Mouse (Mus musculus): ENCODE measurements around the gene Ptprd.

The Ptprd gene

DNA sequence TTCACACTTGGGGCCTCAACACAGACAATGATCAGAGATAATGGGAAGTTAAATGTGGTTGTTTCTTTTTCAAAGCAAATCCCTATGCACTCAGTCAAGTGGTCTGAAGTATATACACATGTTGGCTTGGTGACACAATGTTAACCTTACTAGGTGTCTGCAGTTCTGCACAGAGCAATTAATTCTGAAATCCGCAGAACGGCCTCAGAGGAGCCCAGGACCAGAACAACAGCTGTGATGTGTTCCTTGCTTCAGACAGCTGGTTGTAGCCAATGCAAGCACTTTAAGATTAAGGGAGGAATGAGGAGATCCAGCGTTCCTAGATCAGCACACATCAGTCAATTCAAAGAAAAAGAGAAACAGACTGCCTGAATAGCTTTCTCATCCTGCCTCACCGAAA, 1891.9 kb downstream of the Ptprd start:
- no peak for DNase-seq (ENCODE audit: low spot score in 2 of 2)

DNA sequence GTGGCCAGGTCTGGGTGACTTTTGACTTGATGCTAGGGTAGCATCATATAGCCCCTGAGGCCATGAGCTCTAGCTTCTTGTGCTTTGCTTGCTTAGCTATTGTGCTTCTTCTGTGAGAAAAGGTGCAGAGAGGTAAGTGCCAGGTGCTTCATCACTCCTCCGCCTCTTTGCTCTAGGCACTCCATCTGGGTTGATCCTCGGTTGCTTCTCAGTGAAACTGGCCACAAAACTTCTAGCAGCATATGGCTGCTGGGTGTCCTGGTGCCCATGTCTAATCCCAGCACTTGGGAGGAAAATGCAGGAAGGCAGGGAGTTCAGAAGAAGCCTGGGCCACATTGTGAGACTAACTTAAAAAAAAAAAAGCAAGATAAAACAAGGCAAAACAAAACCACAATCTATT, 1895.8 kb downstream of the Ptprd start:
- DNase-seq (ENCODE audit: low spot score in 2 of 2) = no peak

DNA sequence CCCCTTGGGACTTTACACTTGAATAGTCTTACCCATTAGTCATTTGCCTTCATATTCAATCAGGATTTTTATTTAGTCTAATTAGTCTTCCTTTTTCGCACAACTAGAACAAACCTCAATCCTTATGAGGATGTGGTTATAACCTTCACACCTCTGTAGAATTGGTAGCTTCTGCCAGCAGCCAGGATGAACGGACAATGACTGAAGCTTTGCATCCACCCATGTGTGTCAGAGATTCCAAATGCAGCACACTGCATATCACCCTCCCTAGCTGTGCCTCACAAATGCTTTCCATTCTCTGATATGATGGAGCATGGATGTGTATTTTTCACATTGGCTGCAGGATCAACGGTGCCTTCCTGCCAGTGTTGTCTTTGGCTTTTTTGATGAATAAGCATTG, 1898.0 kb downstream of the Ptprd start:
- DNase-seq (ENCODE audit: low spot score in 2 of 2) = no peak

DNA sequence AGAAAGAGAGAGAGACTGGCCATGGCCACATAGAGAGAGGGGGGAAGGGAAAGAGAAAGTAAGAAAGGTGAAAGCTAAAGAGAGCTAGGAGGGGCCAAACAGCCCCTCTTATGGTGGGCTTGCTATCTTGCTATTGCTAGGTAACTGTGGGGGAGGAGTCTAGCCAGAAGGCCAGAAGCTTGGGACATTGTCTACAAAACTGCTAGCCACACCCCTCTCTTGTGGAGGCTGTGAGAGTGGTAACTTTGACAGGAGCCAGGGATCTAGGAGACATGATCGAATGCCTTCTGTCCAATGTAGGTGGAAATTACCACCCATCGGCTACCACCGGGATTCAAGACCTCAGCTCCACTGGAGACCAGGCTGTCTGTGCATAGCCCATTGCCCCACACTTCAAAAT, 1899.2 kb downstream of the Ptprd start:
- DNase-seq (ENCODE audit: low spot score in 2 of 2) = no peak

DNA sequence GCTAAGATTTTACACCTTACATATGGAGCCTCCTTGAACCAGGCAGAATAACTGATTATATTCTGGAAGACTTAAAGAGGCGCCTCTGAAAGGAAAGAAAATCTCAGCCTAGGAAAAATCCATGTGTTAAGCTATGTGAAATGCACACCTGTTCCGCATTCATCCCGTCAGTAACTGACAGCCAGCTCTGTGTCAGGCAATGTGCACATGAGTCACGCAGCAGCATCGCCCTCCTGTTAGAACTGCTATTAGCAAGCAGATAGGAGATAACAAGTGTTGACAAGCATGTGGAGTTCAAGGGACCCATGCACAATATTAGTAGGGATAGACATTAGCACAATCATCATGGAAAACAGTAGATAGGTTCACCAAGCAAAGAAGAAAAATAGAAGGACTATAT, 1905.8 kb downstream of the Ptprd start:
- no peak for DNase-seq (ENCODE audit: low spot score in 2 of 2)

DNA sequence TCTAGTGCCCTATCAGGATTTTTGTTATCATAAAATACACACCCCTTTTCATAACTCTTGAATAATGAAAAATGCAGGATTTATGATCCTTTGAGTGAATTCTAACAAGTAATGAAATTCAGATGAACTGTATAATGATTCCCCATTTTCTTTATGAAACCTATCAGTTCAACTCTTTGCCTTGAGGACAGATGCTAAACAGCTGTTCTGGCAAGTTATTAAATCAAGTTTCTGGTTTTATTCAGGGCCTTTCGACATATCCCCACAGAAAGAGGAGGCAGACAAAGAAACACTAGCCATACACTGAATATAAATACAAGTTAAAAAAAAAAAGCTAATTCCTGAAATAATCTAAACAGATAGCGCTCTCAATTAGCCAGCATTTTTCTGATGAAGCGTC, 1914.4 kb downstream of the Ptprd start:
- DNase-seq (ENCODE audit: low spot score in 2 of 2) = no peak

DNA sequence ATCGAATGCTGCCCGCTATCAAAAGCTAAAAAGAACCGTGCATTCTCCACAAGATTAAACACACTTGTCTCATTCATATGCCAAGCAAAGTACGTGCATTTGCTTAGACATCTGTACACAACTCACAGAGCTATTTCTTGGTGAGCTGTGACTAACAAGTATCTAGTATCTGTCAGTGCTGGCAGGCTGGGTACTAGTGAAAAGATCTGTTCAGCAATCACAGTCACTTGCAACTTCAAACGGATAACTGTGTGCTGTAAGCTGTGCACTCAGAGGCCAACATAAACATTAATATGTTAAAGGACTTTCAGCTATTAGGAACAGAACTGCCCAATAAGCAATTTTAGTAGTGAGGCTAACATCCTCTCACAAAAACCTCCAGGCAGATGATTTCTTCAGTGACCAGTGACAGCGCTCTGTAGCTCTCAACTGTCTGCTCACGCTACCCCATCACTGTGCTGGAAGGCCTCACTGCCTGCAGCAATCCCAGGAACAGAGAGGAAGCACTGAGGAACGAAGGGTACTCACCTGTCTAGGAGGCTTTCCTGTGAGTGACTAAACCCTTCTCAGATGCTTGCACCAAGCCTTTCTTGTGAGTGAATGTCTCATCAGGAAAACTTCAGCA, 1918.9 kb downstream of the Ptprd start:
- DNase-seq (ENCODE audit: low spot score in 2 of 2) = no peak

DNA sequence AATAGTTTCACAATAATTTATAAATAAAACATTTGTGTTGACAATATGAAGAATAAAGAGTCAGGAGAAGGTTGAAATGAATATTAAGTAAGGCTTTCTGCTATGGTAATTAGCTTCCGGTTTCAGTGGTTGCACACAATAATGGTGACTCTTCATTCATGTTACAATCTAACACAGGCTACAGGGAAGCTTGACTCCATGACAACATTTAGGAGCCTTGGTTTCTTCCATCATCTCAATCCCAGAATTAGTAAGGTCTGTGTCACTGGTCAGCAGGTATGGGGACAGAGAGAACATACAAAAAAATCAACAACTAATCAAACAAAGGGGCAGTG, 1921.3 kb downstream of the Ptprd start:
- DNase-seq (ENCODE audit: low spot score in 2 of 2) = no peak

DNA sequence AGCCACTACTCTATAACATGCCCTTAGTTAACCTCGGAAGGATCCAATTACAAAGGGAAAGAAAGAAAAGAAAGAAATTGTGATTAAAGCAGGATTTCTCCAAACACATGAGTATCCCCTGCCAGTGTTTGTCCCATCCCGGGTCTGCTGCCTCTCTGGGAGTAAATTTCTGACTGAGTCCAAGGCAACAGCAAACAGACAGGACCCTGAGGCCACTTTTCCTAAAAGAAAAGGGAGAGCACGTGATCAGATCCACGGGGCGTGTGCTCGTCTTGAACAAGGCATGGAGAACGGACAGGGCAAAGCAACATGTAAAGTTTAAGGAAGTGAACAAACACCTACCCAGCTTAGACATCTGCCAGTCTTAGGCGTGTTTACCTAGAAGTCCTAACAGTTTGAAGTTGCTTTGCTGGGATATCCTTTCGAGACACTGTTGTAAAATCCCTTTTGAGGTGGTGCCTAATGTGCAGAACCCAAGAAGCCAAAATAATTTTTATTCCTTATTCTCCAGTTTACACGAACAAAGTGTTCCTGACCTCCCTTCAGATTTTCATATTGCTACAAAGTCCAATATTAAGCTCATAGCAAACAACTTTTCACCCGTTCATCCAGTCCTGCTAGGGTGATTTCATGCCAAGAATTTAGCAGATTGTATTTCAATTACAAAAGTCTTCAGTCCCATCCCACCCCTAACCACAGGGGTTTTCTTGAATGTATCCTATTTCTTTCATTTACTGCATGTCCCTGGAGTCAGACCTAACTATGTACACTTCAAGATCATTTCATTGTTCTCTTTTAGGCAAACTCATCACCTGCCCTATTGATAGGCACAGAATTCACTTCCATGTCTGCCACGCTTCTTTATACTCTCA, 1921.9 kb downstream of the Ptprd start:
- no peak for DNase-seq (ENCODE audit: low spot score in 2 of 2)

DNA sequence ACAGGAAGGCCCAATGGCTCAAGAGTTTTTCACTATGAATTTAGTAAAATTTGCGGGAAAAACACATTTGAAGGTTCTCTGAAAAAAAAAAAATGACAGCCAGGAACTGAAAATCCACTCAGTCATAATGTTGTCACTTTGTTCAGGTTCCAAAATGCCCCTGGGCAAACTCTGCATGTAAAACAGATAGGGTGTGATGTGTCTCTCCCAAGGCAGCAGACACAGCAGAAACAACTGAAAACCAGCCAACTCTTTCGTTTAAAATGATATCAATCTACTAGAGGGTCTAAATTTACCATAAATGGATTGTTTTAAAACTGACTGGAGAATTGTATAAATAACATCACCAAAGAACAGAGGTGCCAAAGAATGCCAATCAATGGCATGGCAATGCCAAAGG, 1925.7 kb downstream of the Ptprd start:
- no peak for DNase-seq (ENCODE audit: low spot score in 2 of 2)

DNA sequence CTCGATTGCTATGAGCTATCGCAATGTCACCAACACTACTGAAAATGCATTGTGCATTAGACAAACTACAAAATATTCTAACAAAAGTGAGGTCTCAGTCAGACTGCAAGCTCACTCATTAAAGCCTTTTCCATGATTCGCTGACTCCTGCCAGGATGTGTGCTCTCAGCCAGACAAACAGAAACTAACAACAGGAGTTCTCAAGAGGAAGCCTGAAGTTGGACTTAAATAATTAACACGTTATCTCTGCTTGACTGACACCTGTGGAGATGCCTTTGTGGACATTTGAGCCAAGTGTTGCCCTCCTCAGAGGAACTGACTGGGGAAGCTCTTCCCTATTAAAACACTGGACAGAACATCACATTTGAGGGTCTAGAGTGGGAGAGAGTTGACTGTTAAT, 1928.9 kb downstream of the Ptprd start:
- no peak for DNase-seq (ENCODE audit: low spot score in 2 of 2)

DNA sequence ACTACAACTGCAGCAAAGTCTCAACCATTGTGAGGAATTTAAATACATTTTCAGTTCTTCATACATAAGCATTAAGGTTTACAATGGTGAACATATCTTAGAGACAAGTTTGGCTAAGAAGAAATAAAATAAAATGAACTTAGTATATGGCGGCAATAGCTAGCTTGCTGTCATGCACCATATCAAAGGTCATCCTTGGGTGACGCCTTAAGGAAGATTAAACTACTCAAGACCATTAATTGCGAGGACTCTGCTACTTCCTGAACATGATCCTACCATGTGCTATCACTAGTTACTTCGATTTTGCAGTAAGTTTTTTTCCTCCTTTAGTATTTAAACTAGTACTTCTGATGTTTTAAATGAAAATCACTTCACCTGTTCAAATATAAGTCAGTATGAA, 1949.0 kb downstream of the Ptprd start:
- no peak for DNase-seq (ENCODE audit: low spot score in 2 of 2)

DNA sequence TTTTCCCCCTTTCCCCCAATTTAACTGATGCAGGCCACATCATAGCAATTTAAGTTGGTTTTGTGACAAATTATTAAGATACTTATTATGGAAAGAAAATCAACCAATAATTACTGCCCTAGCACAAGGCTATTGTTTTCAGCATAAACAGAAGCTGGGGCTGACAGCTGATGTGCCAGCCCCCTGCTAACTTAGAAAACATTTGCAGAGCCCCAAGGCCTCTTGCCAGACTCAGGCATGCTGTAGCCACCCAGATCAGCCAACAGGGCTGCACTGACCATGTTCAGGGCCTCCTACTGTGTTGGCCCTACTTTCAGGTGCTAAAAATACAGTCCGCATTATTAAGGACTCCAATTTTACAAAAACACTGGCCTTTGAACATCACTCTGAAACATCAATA, 1951.1 kb downstream of the Ptprd start:
- DNase-seq (ENCODE audit: low spot score in 2 of 2) = no peak

DNA sequence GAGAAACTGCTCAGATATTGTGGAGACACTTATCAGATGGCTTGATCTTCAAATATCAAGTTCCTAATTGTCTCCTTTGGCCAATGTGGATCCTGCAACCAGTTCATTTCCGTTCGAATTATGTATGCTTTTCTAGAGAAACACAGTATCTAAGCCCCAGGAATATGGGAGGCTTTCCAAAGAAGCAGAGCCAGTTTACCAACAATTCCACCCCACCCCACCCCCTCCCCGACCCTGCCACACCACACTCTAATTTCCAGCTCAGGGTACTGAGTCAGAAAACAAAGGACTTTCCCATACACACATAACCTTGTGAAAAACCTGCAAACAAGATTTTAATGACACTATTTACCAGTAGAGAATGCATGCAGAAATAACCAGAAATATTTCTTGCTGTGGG, 1951.5 kb downstream of the Ptprd start:
- DNase-seq (ENCODE audit: low spot score in 2 of 2) = no peak

DNA sequence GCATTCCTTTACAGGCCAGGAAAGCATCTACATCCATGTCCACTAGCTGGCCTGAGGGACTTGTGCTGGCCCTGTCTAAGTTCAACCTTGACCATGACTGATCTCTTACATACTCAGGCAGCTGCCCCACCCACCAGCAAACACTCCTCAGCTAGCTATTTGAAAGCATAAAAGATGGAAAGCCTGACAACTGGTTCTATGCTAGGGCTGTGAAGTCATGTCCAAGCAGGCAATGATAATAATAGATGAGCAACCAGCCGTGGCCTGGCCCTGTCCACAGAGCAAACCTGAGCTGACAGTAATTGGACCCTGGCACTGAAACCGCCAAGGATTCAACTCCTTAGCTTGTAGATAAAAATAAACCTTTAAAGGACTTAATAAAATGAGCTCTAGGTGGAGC, 1952.1 kb downstream of the Ptprd start:
- DNase-seq (ENCODE audit: low spot score in 2 of 2) = no peak

DNA sequence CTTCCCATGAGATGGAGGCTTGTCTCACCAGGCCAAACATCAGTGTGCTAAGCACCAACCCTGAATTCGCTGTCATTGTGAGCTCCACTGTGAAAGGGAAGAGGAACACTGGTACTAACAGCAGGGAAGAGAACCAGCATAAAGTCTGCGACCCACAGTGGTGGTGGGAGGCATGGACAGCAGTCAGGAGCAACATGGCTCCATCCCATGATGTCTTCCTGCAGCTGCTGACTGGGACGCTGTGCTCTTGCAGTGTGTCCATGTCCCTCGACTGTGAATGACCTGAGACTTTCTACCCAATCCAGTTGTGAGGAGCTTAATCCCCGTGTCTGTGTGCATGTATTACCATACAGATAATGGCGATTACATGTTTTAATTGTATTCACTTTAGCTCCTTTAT, 1967.4 kb downstream of the Ptprd start:
- no peak for DNase-seq (ENCODE audit: low spot score in 2 of 2)

DNA sequence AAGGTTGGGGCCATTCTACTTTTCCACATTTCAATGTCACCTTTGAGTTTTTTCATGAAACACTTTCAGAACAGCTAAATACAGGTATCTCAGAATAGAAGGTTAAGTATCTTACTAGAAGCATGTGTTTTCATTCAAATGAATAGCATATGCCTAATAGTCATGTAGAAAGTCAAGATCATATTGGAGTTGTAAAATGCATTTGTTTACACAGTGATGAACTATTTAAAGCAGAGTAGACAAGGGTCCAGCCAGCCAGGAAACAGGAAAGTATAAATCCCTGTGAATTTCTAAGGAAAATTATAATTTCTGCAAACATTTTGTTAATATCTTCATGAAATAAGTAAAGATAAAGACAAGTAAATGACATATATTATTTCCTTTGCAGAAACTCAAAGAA, 1970.2 kb downstream of the Ptprd start:
- no peak for DNase-seq (ENCODE audit: low spot score in 2 of 2)

DNA sequence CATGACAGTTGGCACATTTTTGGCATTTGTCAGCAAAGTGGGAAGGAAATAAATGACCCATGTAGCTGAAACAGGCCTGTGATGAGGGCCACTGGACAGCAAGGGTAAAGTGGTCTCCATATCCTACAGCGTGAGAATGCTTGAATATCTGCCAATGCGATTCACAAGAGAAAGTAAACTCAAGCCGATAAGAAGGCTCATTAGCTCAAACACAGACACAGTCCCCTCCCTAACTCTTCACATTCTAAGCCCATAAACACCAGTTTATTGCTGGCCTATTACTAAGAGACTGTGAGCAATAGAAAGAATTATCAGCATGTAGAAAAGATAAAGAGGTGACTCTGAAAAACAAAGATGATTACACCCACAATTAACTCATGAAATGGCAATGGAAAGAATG, 1970.6 kb downstream of the Ptprd start:
- DNase-seq (ENCODE audit: low spot score in 2 of 2) = no peak

DNA sequence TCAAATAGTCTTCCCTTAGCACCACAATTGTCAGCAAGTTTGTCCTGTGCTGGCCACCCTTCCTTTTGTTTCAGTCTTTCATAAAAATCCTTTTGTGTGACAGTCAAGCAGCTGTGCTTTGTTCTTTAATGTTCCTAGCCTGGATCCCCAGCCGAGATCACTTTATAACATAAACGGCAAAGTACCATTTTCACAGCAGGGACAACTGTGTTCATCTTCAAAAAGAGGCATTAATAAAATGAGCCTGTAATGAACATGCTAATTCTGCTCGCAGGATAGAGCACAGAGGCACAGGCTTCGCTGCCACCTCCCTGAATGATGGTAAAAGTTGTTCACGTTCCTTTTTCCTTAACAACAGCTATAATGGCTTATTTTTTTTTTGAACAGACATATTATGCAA, 1972.7 kb downstream of the Ptprd start:
- DNase-seq (ENCODE audit: low spot score in 2 of 2) = no peak

DNA sequence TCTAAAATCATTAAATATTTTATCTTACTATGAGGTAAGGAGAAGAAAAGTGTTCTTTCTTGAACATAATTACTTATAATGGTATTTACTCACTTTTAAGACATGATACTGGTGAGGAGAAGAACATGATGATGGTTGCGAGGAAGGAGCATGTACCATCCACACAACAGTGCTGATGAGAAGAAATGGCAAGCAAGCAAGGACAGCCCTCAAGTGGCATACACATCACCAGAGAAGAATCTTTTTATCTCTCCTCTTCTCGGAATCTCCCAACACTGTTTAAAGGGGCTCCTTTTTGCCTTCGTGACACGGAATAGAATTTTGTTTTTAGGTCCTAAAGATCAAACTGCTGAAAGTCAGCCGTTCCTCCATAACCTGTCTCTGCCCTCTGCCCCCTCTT, 1973.2 kb downstream of the Ptprd start:
- DNase-seq (ENCODE audit: low spot score in 2 of 2) = no peak

DNA sequence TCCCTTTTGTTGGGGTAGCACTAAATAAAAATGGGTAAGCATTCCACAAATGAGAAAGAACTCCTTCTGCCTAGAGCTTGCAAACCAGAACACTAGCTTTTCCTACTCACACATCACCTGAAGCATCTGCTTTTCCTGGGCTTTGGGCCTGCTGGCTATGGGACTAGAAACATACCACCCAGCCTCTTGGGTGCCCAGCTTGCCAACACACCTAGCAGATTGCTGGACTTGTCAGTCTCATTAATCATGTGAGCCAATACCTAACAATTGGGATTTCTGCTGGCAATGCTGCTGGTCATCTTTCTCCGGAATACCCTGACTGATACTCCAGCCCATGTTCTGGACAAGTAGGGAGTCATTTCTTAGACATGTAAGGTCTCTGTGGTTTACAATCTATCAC, 1973.9 kb downstream of the Ptprd start:
- no peak for DNase-seq (ENCODE audit: low spot score in 2 of 2)

DNA sequence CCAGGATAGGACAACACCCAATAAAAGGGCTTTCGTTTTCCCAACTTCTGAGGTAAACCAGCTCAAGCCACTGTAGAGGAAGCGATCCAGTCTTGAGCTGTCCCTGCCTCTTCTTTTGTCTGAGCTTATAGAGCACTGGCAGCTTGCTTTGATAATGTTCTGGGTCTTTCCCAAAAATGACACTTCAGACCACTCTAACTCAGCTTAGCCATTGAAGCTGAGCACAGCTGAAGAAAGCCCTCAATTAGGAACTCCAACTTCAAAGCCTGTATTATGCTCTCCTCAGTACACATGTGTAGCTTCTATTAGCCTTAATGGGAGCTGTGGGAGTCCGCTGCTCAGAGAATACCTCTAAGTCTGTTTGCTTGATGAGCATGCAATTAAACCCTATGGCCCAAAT, 1988.0 kb downstream of the Ptprd start:
- no peak for DNase-seq (ENCODE audit: low spot score in 2 of 2)

DNA sequence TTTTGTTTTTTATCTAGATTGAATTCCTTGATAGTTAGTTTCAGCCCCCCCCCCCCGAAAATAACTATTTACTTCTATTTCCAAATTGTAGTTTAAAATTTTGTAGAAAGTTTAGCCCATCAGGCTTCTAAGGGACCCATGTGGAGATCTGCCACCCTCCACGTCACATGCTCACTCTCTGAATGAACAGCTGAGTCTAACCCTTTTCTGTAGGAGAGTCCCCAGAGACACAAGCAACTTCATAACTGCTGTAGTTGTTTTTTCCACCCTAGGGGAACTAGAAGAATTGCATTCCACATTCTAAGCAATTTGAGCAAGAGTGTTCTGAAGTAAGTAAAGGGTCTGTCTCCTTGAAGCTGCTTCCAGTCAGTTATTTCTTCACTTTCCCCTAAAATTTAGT, 1989.2 kb downstream of the Ptprd start:
- DNase-seq (ENCODE audit: low spot score in 2 of 2) = no peak

DNA sequence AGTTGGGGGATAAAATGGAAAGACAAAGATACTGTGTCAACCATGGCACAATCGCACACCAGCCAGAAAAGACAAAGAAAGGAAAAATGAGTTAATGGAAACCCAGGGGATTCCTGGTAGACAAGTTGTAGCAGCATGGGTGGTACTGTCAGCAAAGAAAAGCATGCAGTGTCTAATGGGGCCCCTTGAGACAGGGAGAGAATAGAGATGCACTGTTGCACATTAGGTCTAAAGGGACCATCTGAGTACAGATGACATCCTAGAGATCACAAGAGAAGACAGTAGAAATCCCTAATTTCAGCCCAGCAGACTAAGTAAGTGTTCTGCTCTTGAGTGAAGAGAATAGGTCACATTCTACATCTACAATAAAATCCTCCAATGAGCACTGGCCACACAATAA, 1993.7 kb downstream of the Ptprd start:
- no peak for DNase-seq (ENCODE audit: low spot score in 2 of 2)

Data from left cerebral cortex, adult 9 months (tissue).